Mouse (Mus musculus) kidney, adult 8-10 months (tissue): ENCODE results near the gene Nr2c1.

Experiments used
- DNase-seq, 2 experiments: peaks; one replicate each; pipeline ENCODE4 v3.0.0; 2022

Gene Nr2c1

DNA sequence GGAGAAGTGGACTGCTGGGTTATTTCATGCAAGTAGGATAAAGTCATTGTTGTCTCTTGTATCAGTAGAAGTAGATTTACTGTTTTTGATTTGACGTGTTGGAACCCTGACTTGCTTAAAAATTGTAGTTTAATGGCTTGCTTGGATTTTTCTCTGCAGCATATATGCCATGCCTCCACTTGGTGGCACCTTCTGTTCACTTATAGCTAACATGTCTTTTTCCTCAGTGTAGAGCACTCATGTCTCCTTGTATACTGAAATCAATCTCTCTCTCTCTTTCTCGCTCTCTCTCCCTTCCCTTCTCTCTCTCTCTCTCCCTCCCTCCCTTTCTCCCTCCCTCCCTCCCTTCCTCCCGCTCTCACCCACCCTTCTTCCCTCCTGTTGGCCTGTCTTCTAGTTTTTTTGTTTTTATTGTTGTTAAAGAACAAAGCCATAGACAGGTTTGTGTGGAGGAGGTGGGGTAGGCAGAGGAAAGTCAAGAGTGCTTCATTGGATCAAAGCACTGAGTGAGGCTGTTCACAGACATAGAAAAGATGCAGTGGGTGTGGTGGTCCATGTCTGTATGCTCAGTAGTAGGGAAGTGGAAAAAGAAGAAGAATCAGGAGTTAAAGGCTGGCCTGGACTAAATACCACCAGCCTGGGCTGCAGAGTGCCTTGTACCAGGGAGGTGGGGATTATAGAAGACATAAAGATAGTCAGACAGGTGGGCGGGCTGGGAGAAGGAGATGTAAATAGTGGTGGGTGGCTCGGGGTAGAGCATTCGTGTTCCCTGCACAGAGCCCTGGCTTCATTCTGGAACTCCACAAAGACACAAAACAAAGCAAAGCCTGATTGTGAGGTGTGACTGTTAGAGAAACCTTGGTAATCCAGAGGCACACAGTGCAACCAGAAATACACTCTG is 63.1 kb downstream of the Nr2c1 start:
- no peak for DNase-seq

DNA sequence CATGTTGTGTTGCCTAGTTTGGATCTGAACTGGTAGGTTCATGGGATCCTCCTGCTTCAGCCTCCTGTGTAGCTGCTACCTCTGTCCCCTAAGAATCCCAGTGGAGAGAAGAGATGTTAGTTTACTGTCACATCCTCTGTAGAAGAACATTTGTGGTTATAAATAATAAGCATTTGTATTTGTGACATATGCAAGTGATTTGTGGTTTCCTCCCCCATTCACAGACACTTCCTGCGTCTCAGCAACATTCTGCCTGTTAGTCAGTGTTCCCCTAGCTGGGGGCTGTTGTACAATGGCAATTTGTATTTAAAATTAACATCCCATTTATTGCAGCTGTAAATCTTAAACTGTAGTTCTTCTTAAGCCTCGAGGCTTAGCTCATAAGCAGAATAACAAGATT is 63.9 kb downstream of the Nr2c1 start:
- no peak for DNase-seq

- DNase-seq: no peak
Measured at GRCm38 (mm10) chr10:94225026-94225750, 77.4 kb downstream of the Nr2c1 start.

GRCm38 (mm10) chr10:94230172-94230981 is 82.6 kb downstream of the Nr2c1 start:
- no peak for DNase-seq

- no peak for DNase-seq
Measured at GRCm38 (mm10) chr10:94231025-94231424, 83.2 kb downstream of the Nr2c1 start.

- no peak for DNase-seq
Measured at GRCm38 (mm10) chr10:94235200-94235599, 87.4 kb downstream of the Nr2c1 start.

DNA sequence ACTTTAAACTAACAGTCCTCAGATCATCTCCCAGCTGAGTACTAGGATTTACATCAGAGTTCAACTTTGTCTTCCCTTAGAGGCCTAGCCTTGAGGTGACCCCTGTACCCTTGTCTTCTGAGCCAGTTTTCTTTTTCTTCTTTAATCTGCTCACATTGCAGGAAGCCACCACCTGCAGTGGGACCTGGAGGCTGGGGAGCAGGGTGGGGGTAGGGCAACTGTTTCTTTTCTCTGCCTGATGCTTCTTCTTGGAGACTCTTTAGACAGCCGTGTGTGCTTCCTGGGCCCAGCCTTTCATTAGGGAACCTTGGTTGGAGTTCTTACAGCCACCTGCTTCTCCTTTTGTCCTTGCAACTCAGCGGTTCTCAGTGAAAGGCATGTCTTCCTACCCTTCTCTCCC is 93.5 kb downstream of the Nr2c1 start:
- no peak for DNase-seq
